Mouse (Mus musculus) E14TG2a.4 (cell line): ENCODE measurements around the gene Hes3.

Experiments
- H3K27me3 ChIP-seq: 2 replicates; pipeline ENCODE4 v1.6.1; 2014; ENCODE audit warnings: low read length, control low read depth; ENCODE audit not compliant: insufficient read depth
- H3K36me3 ChIP-seq: 2 replicates; pipeline ENCODE4 v1.6.1; 2014; ENCODE audit warnings: low read length, control low read depth; ENCODE audit not compliant: insufficient read depth
- H3K4me1 ChIP-seq: replicated peaks from 2 replicates; pipeline ENCODE4 v1.6.1; 2014; ENCODE audit warnings: low read depth, low read length, control low read depth
- H3K4me3 ChIP-seq: replicated peaks from 2 replicates; pipeline ENCODE4 v1.5.1; 2014; ENCODE audit warnings: mild to moderate bottlenecking, low read length
- H3K9me3 ChIP-seq: 2 replicates; pipeline ENCODE4 v1.6.1; 2014; ENCODE audit warnings: low read length, control low read depth
- CTCF ChIP-seq: conservative IDR thresholded peaks from 2 replicates; pipeline ENCODE4 v1.5.1; 2014; ENCODE audit warnings: low read length
- NANOG ChIP-seq: IDR thresholded peaks from 2 replicates; pipeline ENCODE4 v1.6.1; 2014; ENCODE audit warnings: borderline replicate concordance, low read length, mixed read lengths
- POU5F1 ChIP-seq: IDR thresholded peaks from 2 replicates; pipeline ENCODE4 v1.6.1; 2014; ENCODE audit warnings: low read length, borderline replicate concordance

Hes3 gene

DNA sequence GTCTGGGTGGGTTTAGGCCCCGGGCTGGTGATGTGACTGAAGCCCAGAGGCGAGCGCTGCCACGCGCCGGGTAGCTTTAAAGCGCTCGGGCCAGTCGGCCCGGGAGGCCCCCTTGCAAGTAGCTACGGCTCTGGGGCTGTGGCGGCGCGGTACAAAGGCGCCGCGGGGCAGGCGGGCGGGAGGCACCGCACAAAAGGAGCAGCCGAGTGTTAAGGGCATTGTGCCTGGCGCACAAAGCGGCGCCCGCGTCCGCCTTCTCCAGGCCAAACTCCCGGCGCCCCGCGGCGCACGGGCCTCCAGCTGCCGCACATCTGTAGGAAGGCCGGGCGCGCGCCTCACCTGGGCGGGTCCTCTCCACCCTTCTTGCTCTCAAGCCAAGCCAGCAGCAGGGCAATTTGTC is 1.1 kb downstream of the Hes3 start:
- H3K9me3 ChIP-seq, result peaks cover 7% of the 10 kb centered on the region; the same call in 1 of the 2 replicates
- H3K36me3 ChIP-seq, result no peaks in the 10 kb centered on the region
- peaks cover 88% of the 10 kb centered on the region for H3K4me1 ChIP-seq
- H3K4me3 ChIP-seq, result peak overlapping the region; percentile 69
- peaks cover 40% of the 10 kb centered on the region for H3K27me3 ChIP-seq
- TF ChIP-seq NANOG (no peak), CTCF (no peak), POU5F1 (no peak)

GRCm38 (mm10) chr4:152288398-152288945 is 3.0 kb downstream of the Hes3 start:
- TF ChIP-seq POU5F1, result no peak
- no peak for TF ChIP-seq NANOG
- TF ChIP-seq CTCF, result no peak
- Histone ChIP-seq H3K4me1 (peaks cover 88% of the 10 kb centered on the region), H3K27me3 (peaks cover 57% of the 10 kb centered on the region), H3K4me3 (peak overlapping the region; percentile 73; the same call in 1 of the 2 replicates), H3K9me3 (peaks cover 7% of the 10 kb centered on the region; the same call in 1 of the 2 replicates), H3K36me3 (no peaks in the 10 kb centered on the region)

- TF ChIP-seq POU5F1, result no peak
- TF ChIP-seq NANOG, result no peak
- TF ChIP-seq CTCF, result no peak
- H3K4me3 ChIP-seq, result peak overlapping the region; percentile 73
- peaks cover 83% of the 10 kb centered on the region for H3K4me1 ChIP-seq
- peaks cover 63% of the 10 kb centered on the region for H3K27me3 ChIP-seq
- peaks cover 7% of the 10 kb centered on the region; the same call in 1 of the 2 replicates for H3K9me3 ChIP-seq
- no peaks in the 10 kb centered on the region for H3K36me3 ChIP-seq
Measured at GRCm38 (mm10) chr4:152287317-152288120, 3.9 kb downstream of the Hes3 start.

DNA sequence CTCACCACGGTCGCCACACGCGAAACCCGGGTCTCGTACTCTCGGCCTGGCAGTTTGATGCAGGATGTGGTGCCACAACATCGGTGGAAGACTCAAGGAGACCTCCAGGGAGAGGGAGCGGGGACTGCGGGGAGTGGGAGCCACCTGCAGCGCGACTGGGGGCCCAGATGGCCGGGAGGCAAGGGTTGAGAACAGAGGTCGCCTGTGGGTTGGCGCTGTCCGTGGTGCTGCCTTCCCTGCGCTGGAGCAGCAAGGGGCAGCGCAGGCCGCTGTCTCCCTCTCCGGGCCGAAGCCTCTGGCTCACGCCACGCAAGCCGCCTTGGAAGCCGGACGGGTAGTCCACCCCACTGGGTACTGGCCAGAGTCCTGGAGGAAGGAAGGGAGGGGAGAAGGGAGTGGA is 4.6 kb downstream of the Hes3 start:
- H3K9me3 ChIP-seq, result peaks cover 7% of the 10 kb centered on the region; the same call in 1 of the 2 replicates
- H3K27me3 ChIP-seq, result peaks cover 64% of the 10 kb centered on the region
- TF ChIP-seq NANOG (no peak), CTCF (no peak), POU5F1 (no peak)

DNA sequence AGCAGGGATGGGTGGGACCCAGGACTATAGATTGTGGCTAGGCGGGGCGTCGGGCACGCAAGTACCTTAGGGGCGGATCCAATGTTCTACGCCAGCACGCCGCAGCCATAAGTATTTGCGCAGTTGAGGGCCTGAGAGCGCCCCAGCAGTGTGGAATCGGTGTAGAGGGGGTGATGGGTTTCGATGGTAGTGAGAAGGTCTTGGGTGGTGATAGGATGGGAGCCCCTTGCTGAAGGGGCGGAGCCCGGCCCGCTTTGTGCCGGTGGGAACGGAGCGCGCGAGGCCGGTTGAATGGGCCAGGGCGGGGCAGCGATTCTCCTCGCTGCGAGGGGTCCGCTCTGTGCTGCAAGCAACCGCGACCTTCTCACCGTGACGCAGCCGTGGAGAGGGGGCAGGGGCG is 5.3 kb downstream of the Hes3 start:
- Histone ChIP-seq H3K36me3 (no peaks in the 10 kb centered on the region), H3K4me1 (peaks cover 82% of the 10 kb centered on the region), H3K27me3 (peaks cover 70% of the 10 kb centered on the region), H3K9me3 (peaks cover 7% of the 10 kb centered on the region; the same call in 1 of the 2 replicates), H3K4me3 (peak overlapping the region; percentile 73)
- no peak for TF ChIP-seq CTCF
- TF ChIP-seq NANOG, result no peak
- no peak for TF ChIP-seq POU5F1

More for the DNA sequence above, 4.6 kb downstream of the Hes3 start:
- Histone ChIP-seq H3K4me3 (peak overlapping the region; percentile 73), H3K36me3 (no peaks in the 10 kb centered on the region), H3K4me1 (peaks cover 83% of the 10 kb centered on the region)

DNA sequence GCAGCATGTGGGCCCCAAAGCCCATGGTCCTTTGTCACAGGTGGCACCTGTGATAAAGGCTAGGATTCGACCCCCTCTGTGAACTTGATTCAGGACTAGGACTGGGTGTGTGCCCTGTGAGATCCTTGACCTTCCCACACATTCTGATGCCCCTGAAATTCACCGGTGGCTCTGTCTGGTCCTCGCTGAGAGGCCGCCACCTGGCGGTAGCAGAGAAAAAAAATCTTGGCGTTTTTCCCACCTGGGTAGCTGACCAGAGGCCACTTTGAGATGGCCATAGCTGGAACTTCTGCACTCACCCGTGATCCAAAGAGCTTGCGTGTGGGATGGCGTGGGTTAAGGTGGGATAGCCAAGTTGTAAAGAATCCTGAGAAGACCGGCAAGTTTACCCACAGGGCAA is 6.0 kb downstream of the Hes3 start:
- no peak for TF ChIP-seq NANOG
- no peak for TF ChIP-seq POU5F1
- TF ChIP-seq CTCF, result peak; percentile 69
- Histone ChIP-seq H3K36me3 (no peaks in the 10 kb centered on the region), H3K27me3 (peaks cover 75% of the 10 kb centered on the region), H3K9me3 (peaks cover 7% of the 10 kb centered on the region; the same call in 1 of the 2 replicates), H3K4me1 (peaks cover 76% of the 10 kb centered on the region), H3K4me3 (peak overlapping the region; percentile 73; the same call in 1 of the 2 replicates)

DNA sequence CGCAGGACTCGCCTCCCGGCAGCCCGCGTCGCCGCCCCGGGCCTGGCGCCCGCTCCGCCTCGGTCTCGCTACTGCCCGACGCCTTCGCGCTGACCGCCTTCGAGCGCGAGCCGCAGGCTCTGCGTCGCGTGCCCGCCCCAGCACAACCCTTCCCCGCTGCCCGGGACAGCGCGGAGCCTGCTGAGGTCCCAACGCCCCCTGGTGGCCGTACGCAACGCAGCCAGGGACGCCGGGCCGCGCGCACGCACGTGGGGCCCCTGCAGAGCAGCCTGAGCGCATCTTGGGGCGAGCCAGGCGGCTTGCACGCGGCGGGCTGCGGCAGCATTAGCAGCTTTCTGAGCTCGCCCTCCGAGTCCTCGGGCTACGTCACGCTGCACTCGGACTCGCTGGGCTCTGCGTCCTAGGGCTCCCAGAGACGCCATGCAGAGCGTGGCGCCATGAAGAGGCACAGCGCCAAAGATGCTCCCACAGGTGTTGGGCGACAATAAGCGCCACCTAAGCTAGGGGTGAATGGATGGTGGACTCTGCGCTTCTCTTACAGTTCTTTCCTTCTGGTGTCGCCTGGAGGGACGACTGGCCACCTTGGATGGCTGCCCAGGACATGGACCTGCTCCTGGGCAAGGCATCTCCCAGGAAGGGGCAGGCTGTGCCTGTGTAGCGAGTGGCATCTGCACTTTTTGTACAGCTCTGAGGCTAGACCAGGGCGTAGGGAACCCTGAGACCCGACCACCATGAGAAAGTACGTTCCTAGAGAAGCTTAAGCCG is 8.1 kb downstream of the Hes3 start:
- no peaks in the 10 kb centered on the region for H3K9me3 ChIP-seq
- peaks cover 75% of the 10 kb centered on the region for H3K27me3 ChIP-seq
- TF ChIP-seq POU5F1 (no peak), CTCF (no peak), NANOG (no peak)
- peaks cover 80% of the 10 kb centered on the region for H3K4me1 ChIP-seq
- H3K4me3 ChIP-seq, result peak overlapping the region; percentile 75
- H3K36me3 ChIP-seq, result no peaks in the 10 kb centered on the region

DNA sequence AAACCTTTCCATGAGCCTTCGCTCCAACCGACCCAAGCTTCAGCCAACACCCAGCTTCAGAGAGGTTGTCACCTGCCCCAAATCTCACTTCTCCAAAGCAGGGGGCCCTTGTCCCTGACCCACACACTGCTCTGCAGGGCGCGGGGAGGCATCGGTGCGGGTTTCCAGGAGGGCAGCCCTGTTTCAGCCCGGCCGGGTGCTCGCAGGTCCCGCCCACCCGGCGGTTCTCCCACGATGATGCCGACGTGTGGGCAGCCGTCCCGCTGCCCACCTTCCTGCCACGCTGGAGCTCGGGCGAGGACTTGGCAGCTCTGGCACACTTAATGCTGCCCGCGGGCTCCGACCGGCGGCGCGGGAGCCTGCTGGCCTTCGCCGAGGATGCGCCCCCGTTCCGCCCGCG is 8.7 kb downstream of the Hes3 start:
- Histone ChIP-seq H3K27me3 (peaks cover 68% of the 10 kb centered on the region), H3K36me3 (no peaks in the 10 kb centered on the region), H3K4me1 (peaks cover 76% of the 10 kb centered on the region), H3K9me3 (no peaks in the 10 kb centered on the region), H3K4me3 (peak overlapping the region; percentile 75)
- no peak for TF ChIP-seq CTCF
- TF ChIP-seq NANOG, result no peak
- no peak for TF ChIP-seq POU5F1
